Mouse (Mus musculus) hindlimb bud, embryonic 11.5 days (tissue): ENCODE measurements around the gene Gm8300.
A peak's percentile ranks its signal among the peaks of the same experiment; 100 is the strongest.
"Not testable (repeated sequence)": the region's sequence is repeated elsewhere in the genome, so short reads cannot be mapped to it uniquely, and the experiment has no call there.

Experiments used
- DNase-seq: peaks from one replicate; pipeline ENCODE4 v3.0.0-alpha.2; 2012; ENCODE audit warnings: low read depth, low spot score; ENCODE audit errors: extremely low spot score

Gm8300 gene

DNA sequence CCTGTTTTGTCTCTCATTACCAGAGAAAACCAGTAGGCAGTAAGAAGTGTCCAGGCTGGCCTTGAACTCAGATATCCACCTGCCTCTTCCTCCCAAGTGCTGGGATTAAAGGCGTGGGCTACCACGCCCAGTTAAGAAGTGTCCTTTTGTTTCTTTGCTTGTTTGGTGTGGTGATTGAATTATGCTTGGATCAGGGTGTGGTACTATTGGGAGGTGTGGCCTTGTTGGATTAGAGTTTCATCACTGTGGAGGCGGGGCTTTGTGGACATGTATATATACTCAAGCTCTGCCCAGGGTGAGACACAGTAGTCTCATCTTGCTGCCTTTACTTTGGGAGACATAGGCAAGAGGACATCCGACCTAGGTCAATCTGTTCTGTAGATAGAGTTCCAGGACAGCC lies at the start of gene Gm8300:
Gene Gm8300 (plus strand): TSS at position 301 of the 400 bp plus-strand sequence.
- DNase-seq = not testable (repeated sequence)

- DNase-seq = no peak
These were observed 49.3 kb upstream of the Gm8300 start for GRCm38 (mm10) chr12:87464678-87465297.

DNA sequence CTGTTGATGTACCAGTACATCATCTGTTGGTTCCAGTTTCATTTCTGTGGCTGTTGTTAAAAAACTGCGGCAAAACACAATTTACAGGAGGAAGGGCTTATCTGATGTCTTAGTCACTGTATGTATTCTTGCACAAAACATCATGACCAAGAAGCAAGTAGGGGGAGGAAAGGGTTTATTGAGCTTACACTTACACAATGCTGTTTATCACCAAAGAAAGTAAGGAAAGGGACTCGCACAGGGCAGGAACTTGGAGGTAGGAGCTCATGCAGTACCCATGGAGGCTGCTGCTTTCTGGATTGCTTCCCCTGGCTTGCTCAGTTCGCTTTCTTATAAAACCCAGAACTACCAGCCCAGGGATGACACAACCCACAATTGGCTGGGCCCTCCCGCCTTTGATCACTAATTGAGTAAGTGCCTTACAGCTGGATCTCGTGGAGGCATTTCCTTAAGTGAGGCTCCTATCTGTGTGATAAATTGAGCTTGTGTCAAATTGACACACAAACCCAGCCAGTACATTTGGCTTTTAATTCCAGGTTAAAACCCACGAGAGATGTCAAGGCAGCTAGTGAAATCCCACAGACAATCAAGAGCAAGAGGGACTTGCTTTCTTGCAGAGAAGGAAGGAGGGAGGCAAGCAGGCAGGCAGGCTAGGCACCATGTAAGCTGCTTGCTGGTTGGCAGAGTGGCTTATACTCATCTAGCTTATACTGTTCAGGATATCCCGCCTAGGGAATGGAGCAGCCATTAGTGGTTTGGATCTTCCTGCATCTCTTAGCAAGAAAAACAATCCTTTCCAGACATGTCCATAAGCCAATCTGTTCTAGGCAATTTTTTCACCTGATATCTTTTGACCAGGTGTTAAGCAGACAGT lies 43.6 kb upstream of the Gm8300 start:
- no peak for DNase-seq

GRCm38 (mm10) chr12:87471421-87471963 lies 42.6 kb upstream of the Gm8300 start:
- no peak for DNase-seq

DNA sequence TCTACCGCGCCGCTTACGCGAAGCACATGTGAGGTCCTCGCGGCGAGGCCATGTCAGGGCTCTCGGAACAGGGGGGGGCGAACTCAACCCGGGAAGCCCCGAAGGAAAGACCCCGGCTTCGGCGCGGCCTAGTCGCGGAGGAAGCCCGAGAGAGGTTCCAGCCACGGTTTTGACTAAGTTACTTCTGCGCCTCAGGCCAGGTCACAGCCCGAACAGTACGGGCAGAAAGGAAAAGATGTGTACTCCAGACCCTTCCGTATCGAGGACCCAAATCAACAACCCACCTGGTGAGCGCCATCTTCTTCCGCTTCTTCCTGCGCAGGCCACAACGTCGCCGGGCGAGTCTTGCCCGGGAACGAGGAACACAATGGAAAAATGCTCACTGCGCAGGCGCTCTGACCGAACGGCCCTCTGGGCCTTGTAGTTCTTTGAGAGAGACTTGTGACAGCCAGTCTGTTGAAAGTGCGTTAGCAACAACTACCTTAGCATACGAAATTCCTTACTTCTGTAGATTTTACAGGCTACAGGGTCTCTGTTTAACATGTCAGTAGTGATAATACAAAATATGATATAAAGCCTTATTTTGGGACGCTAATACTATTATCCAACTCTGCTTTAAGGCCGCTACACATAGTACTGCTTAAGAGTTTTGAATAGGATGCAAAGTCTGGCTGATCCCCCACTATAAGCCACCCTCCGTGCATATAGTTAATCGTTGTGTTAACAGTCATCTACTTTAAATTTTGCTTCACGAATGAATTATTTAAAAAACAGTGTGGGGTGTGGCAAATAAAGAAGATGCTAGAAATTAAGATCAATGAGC lies 41.9 kb upstream of the Gm8300 start, which contains the start of gene Snw1:
Gene Snw1 (minus strand): TSS at position 311 of the 823 bp plus-strand sequence.
- peak; percentile 94 for DNase-seq

DNA sequence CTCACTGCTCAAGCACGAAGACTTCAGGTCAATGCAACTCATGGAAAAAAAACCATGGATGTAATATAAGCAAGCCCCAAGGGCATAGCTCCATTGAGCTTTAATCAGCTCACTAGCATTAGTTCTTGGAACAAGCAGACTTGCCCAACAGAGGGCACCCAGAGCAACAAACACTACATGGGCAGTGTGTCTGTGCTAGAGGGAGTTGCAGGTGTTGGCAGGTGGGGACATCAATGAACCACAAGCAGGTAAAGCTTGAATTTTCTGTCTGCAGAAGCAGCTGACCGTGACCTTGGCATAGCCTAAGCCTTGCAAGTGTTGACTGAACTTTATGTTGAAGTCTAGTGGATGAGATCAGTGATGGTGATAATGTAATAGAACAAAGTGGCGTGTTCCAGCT lies 39.4 kb upstream of the Gm8300 start:
- DNase-seq = no peak

GRCm38 (mm10) chr12:87482482-87482881 lies 31.6 kb upstream of the Gm8300 start:
- DNase-seq = not testable (repeated sequence)

DNA sequence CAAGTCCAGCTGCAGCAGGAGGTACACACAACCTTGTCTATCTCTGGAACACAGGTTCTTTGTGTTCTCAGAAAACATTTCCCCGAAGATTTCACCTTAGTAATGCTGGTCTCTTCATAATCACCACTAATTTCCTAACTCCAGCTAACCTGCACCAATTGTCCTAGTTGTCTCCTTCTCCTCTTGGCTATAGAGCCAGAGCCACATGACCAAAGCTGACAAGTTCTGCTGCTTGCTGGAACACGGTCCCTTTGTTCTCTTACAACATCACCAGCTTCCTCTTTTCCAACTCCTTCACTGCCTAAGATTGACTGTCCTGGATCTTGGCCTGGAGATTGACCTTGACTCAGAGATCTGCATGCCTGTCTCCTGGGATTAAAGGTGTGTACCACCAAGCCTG lies 25.4 kb upstream of the Gm8300 start:
- not testable (repeated sequence) for DNase-seq

DNA sequence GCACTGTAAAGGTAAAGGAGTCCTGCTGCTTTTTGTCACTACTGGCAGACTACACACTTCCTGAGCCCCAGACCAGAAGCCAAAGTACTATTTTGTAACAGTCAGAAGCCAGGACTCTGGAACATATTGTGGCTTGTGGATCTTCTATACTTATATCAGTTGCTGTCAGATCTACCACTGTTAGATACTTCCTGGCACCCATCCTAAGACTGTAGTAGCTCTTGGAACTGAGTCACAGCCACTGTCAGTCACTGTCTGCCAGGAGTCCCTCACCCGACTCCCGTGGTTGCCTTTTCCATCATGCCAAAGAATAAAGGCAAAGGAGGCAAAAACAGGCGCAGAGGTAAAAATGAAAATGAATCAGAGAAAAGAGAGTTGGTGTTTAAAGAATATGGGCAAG lies 19.7 kb upstream of the Gm8300 start, which contains the start of gene Gm5788:
Gene Gm5788 (plus strand): TSS at position 301 of the 400 bp plus-strand sequence.
- not testable (repeated sequence) for DNase-seq

- not testable (repeated sequence) for DNase-seq
These were observed 5.5 kb downstream of the Gm8300 start for GRCm38 (mm10) chr12:87519616-87520015.

- DNase-seq = no peak
These were observed 29.8 kb downstream of the Gm8300 start for GRCm38 (mm10) chr12:87543927-87544326.

- not testable (repeated sequence) for DNase-seq
These were observed 36.5 kb downstream of the Gm8300 start for GRCm38 (mm10) chr12:87550628-87551027.
